Mouse (Mus musculus) megakaryocyte, embryonic 14.5 days (primary cell): ENCODE measurements around the gene Sgip1. TPM values are rescaled to one million over a fixed set of nuclear protein-coding genes. Genes with fewer than 3 reads are reported as not detected.

ENCODE experiments used
- H3K27me3 ChIP-seq: replicated peaks from 2 replicates; pipeline ENCODE3; 2012; ENCODE audit warnings: inconsistent platforms
- H3K36me3 ChIP-seq: replicated peaks from 2 replicates; pipeline ENCODE3; 2012; ENCODE audit warnings: low read length, inconsistent platforms, mixed read lengths
- H3K4me1 ChIP-seq: 2 replicates; pipeline ENCODE4 v1.6.1; 2012; ENCODE audit warnings: inconsistent platforms
- H3K4me3 ChIP-seq: replicated peaks from 2 replicates; pipeline ENCODE3; 2012; ENCODE audit warnings: moderate library complexity, mild to moderate bottlenecking, inconsistent platforms
- H3K9me3 ChIP-seq: 2 replicates; pipeline ENCODE4 v1.6.1; 2012; ENCODE audit warnings: inconsistent platforms
- FLI1 ChIP-seq: IDR thresholded peaks from 2 replicates; pipeline ENCODE4 v1.6.1; 2012; ENCODE audit warnings: low read length, inconsistent platforms, mixed read lengths
- GATA1 ChIP-seq: IDR thresholded peaks from 3 replicates; pipeline ENCODE4 v1.6.1; 2012; ENCODE audit warnings: mixed read lengths, low read length, inconsistent platforms, borderline replicate concordance
- polyA plus RNA-seq: library from polyadenylated mRNA; stranded (reverse); fragments of >175 nt; gene quantifications from 2 replicates; pipeline ENCODE4 v1.2.3, GENCODE M21; 2012; ENCODE audit warnings: low replicate concordance; ENCODE audit not compliant: insufficient read depth

Sgip1 gene
- polyA plus RNA-seq, 1 experiment = not detected

- no peaks in the 10 kb centered on the region for H3K36me3 ChIP-seq
- TF ChIP-seq FLI1 = no peak
- TF ChIP-seq GATA1 = no peak
- no peaks in the 10 kb centered on the region for H3K4me1 ChIP-seq
- no peaks in the 10 kb centered on the region for H3K9me3 ChIP-seq
- no peak overlapping the region for H3K4me3 ChIP-seq
- H3K27me3 ChIP-seq = no peaks in the 10 kb centered on the region
These were observed 228.5 kb downstream of the Sgip1 start for GRCm38 (mm10) chr4:102969599-102969998.

- H3K4me1 ChIP-seq = no peaks in the 10 kb centered on the region
- H3K27me3 ChIP-seq = no peaks in the 10 kb centered on the region
- no peaks in the 10 kb centered on the region for H3K36me3 ChIP-seq
- H3K4me3 ChIP-seq = no peak overlapping the region
- H3K9me3 ChIP-seq = no peaks in the 10 kb centered on the region
- TF ChIP-seq FLI1 = no peak
- TF ChIP-seq GATA1 = no peak
These were observed 230.1 kb downstream of the Sgip1 start for GRCm38 (mm10) chr4:102971159-102971558.

GRCm38 (mm10) chr4:102972071-102972470, 231.0 kb downstream of the Sgip1 start:
- TF ChIP-seq GATA1 = no peak
- Histone ChIP-seq H3K36me3 (no peaks in the 10 kb centered on the region), H3K9me3 (no peaks in the 10 kb centered on the region), H3K27me3 (peaks cover 2% of the 10 kb centered on the region), H3K4me1 (no peaks in the 10 kb centered on the region), H3K4me3 (no peak overlapping the region)

GRCm38 (mm10) chr4:102974172-102974571, 233.1 kb downstream of the Sgip1 start:
- H3K4me1 ChIP-seq = peaks cover 7% of the 10 kb centered on the region
- H3K36me3 ChIP-seq = no peaks in the 10 kb centered on the region
- H3K9me3 ChIP-seq = no peaks in the 10 kb centered on the region
- H3K4me3 ChIP-seq = no peak overlapping the region
- peaks cover 13% of the 10 kb centered on the region for H3K27me3 ChIP-seq
- TF ChIP-seq GATA1 (no peak), FLI1 (no peak)

DNA sequence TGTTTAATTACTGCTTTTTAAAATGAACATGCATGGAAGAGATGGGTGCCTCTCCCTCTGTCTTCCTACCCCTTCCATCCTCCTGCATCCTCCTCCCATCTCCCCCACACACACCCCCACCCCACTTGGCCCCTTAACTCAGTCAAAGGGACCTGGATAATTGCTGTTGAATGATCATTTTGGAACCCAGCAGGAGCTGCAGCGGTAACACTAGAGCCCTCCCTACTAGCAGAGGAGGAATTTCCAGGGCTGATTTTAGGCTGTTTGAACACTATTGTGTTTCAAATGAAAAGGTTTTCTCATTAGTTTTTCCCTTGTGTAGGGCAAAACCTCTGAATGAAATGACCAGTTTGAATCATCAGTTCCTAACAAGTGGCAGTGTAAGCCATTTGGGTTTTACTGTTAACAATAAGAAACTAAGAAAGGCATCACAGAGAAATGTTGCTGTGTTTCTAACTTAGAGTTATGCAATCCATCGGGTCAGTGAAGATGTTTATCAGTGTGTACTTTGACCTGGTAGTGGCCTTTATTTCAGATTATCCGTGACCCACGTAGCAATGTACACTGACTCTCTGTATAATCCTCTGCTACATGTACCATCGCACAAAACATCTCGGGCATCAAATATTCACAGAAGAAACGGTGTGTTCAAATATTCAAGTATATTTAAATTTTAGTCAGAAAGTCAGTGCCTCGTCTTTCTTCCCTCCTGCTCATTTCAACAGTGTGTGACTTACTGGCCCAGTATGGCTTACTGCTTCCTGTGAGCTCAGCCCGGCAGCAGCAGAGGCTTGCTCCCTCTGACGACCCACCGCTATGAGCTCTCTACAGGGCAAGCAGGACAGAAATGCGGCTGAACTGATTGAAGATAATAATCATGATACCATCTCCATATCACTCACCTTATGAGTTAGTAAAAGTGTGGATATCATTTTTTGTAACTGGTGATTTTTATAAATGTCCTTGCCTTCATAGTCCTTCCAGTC, 235.5 kb downstream of the Sgip1 start:
- Histone ChIP-seq H3K4me1 (peaks cover 7% of the 10 kb centered on the region), H3K4me3 (no peak overlapping the region), H3K36me3 (no peaks in the 10 kb centered on the region), H3K9me3 (peaks cover 8% of the 10 kb centered on the region), H3K27me3 (peaks cover 13% of the 10 kb centered on the region)
- no peak for TF ChIP-seq GATA1

- Histone ChIP-seq H3K9me3 (peaks cover 10% of the 10 kb centered on the region), H3K36me3 (no peaks in the 10 kb centered on the region)
- no peak for TF ChIP-seq FLI1
- TF ChIP-seq GATA1 = no peak
These were observed 236.8 kb downstream of the Sgip1 start for GRCm38 (mm10) chr4:102977778-102978321.

DNA sequence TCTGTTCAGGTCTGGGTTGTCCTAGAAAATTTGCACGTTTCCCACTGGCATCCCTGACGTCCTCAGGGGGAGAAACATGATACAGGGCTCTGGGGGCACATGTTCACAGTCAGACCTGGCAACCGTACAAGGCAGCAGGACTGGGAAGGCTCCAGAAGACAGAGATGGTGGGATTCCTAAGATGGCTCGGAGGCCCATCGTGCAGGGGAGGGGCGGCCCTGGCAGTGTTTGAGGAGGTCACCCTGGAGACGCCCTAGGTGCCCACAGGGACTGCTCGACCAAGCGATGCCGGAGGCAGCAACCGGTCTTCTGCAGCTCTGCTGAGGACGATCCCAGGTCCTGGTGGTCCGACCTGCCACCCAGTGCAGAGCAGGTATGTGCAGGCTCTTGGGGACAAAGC, 237.3 kb downstream of the Sgip1 start, which contains the start of gene Tctex1d1:
Gene Tctex1d1, plus strand, starts transcription at position 167 of the 400 bp plus-strand sequence.
- Histone ChIP-seq H3K4me3 (peak within 1 kb of the TSS; percentile 78), H3K9me3 (peaks cover 10% of the 10 kb centered on the region), H3K27me3 (peaks cover 13% of the 10 kb centered on the region), H3K36me3 (no peaks in the 10 kb centered on the region), H3K4me1 (peaks cover 7% of the 10 kb centered on the region)
- no peak for TF ChIP-seq FLI1
- no peak for TF ChIP-seq GATA1

More at GRCm38 (mm10) chr4:102977778-102978321, 236.8 kb downstream of the Sgip1 start:
- H3K27me3 ChIP-seq = peaks cover 13% of the 10 kb centered on the region
- H3K4me1 ChIP-seq = peaks cover 7% of the 10 kb centered on the region
- H3K4me3 ChIP-seq = no peak overlapping the region

GRCm38 (mm10) chr4:102979385-102979784, 238.3 kb downstream of the Sgip1 start:
- peaks cover 13% of the 10 kb centered on the region for H3K27me3 ChIP-seq
- no peaks in the 10 kb centered on the region for H3K36me3 ChIP-seq
- peak overlapping the region; percentile 78 for H3K4me3 ChIP-seq
- peaks cover 7% of the 10 kb centered on the region for H3K4me1 ChIP-seq
- no peak for TF ChIP-seq FLI1
- no peak for TF ChIP-seq GATA1
- peaks cover 10% of the 10 kb centered on the region for H3K9me3 ChIP-seq

DNA sequence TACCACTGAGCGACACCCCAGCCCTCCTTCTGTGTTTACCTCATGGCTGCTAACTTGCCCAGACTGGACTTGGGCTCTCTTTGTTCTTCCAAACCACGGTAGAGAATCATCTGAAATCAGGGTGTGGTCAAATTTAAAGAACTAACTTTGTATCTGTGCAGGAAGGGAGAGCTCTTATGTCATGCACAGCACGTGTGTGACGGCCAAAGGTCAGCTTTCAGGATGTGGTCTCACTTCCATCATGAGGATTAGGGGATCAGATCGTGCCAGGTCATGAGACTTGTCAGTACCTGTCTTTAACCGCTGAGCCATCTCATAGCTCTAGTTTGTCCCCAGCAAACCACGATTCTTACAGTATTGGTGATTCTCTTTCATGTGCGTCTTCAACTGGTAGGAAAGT, 240.6 kb downstream of the Sgip1 start:
- Histone ChIP-seq H3K4me1 (peaks cover 11% of the 10 kb centered on the region), H3K36me3 (no peaks in the 10 kb centered on the region), H3K27me3 (peaks cover 13% of the 10 kb centered on the region), H3K4me3 (no peak overlapping the region), H3K9me3 (peaks cover 10% of the 10 kb centered on the region)
- no peak for TF ChIP-seq FLI1
- TF ChIP-seq GATA1 = no peak

- H3K36me3 ChIP-seq = no peaks in the 10 kb centered on the region
- no peak overlapping the region for H3K4me3 ChIP-seq
- peaks cover 11% of the 10 kb centered on the region for H3K4me1 ChIP-seq
- H3K27me3 ChIP-seq = no peaks in the 10 kb centered on the region
- peaks cover 6% of the 10 kb centered on the region for H3K9me3 ChIP-seq
- TF ChIP-seq FLI1 = no peak
- TF ChIP-seq GATA1 = no peak
These were observed 245.1 kb downstream of the Sgip1 start for GRCm38 (mm10) chr4:102986173-102986572.
